Mouse (Mus musculus) heart, adult 2 months (tissue): ENCODE data around the gene Cntn6. TPM values are rescaled to one million over a fixed set of nuclear protein-coding genes. Genes with fewer than 3 reads are reported as not detected.

Experiments
- DNase-seq, 2 experiments: peaks; one replicate each; pipeline ENCODE4 v3.0.0; 2021
- H3K27ac ChIP-seq: fragments of 200-600 bp; 2 replicates; pipeline ENCODE4 v1.8.1; 2022
- H3K27me3 ChIP-seq: fragments of 200-500 bp; 2 replicates; pipeline ENCODE4 v1.6.1; 2012; ENCODE audit warnings: mild to moderate bottlenecking, low read length, inconsistent platforms, mixed read lengths; ENCODE audit not compliant: control insufficient read depth, insufficient read depth
- H3K36me3 ChIP-seq: fragments of 200-500 bp; 2 replicates; pipeline ENCODE4 v1.6.1; 2012; ENCODE audit warnings: low read length, inconsistent platforms; ENCODE audit not compliant: control insufficient read depth, insufficient read depth
- H3K4me1 ChIP-seq: fragments of 200-500 bp; 2 replicates; pipeline ENCODE4 v1.6.1; 2011; ENCODE audit warnings: low read length; ENCODE audit not compliant: control insufficient read depth, insufficient read depth
- H3K4me3 ChIP-seq: fragments of 200-600 bp; 2 replicates; pipeline ENCODE4 v1.8.1; 2022
- H3K79me2 ChIP-seq: fragments of 200-500 bp; replicated peaks from 2 replicates; pipeline ENCODE4 v1.6.1; 2012; ENCODE audit warnings: mild to moderate bottlenecking, inconsistent platforms, low read length, moderate library complexity, mixed read lengths; ENCODE audit not compliant: control insufficient read depth, insufficient read depth
- H3K9ac ChIP-seq: fragments of 200-500 bp; 2 replicates; pipeline ENCODE4 v1.6.1; 2012; ENCODE audit warnings: low read depth, mild to moderate bottlenecking, control low read depth, inconsistent platforms, low read length, mixed read lengths
- CTCF ChIP-seq: fragments of 200-600 bp; IDR thresholded peaks from 2 replicates; pipeline ENCODE4 v1.8.1; 2022; ENCODE audit warnings: antibody characterized with exemption, mild to moderate bottlenecking, moderate library complexity
- EP300 ChIP-seq: fragments of 200-500 bp; IDR thresholded peaks from 2 replicates; pipeline ENCODE4 v1.6.1; 2011; ENCODE audit warnings: low read depth, low read length, control low read depth; ENCODE audit not compliant: insufficient read depth
- POLR2A ChIP-seq: fragments of 200-500 bp; IDR thresholded peaks from 2 replicates; pipeline ENCODE4 v1.6.1; 2011; ENCODE audit warnings: mild to moderate bottlenecking, low read depth, low read length, control low read depth; ENCODE audit not compliant: insufficient read depth
- WGBS: fragments of 180-500 bp; shearing (Covaris S2); methylation state at CpG from one replicate; pipeline ENCODE4 v1.1.7; 2018; 5-methylcytosine and 5-hydroxymethylcytosine counted together
- intact Hi-C: fragments of 180-260 bp; cut with DNase I; formaldehyde crosslinking; loops from one replicate; pipeline ENCODE4 v1.15.1; 2025
- polyA plus RNA-seq: library from polyadenylated mRNA; depleted of rRNA; stranded (reverse); fragments of >200 nt; gene quantifications from 2 replicates; pipeline ENCODE4 v1.2.3, GENCODE M21; 2012
- total RNA-seq, 2 experiments: library from RNA; stranded (reverse); gene quantifications; 2 replicates each; pipeline ENCODE4 v1.2.3; 2021

Gene Cntn6
- total and polyA plus RNA-seq, 3 experiments: not detected

- H3K9ac ChIP-seq: no peak overlapping the region
- intact Hi-C loops: no loop called here
- no peak for TF ChIP-seq EP300
- no peak for TF ChIP-seq CTCF
- TF ChIP-seq POLR2A: no peak
- no peaks in the 10 kb centered on the region for H3K79me2 ChIP-seq
- no peaks in the 10 kb centered on the region for H3K27me3 ChIP-seq
- H3K27ac ChIP-seq: no peak overlapping the region
- H3K4me3 ChIP-seq: no peak overlapping the region
- DNase-seq: no peak
- H3K36me3 ChIP-seq: no peaks in the 10 kb centered on the region
- no peaks in the 10 kb centered on the region for H3K4me1 ChIP-seq
- 75% methylated on average over 1 of the region's 1 CpGs for WGBS
Observed at GRCm38 (mm10) chr6:104563993-104564392, 71.4 kb downstream of the Cntn6 start.

- intact Hi-C loops: no loop called here
Observed at GRCm38 (mm10) chr6:104569564-104569963, 77.0 kb downstream of the Cntn6 start.

GRCm38 (mm10) chr6:104588028-104588427 lies 95.4 kb downstream of the Cntn6 start:
- 40% methylated on average over 3 of the region's 3 CpGs for WGBS
- Histone ChIP-seq H3K27ac (no peak overlapping the region), H3K36me3 (no peaks in the 10 kb centered on the region), H3K4me1 (no peaks in the 10 kb centered on the region), H3K27me3 (no peaks in the 10 kb centered on the region), H3K4me3 (no peak overlapping the region), H3K79me2 (no peaks in the 10 kb centered on the region), H3K9ac (no peak overlapping the region)
- no peak for DNase-seq
- intact Hi-C loops: no loop called here
- no peak for TF ChIP-seq EP300
- TF ChIP-seq CTCF: no peak
- TF ChIP-seq POLR2A: no peak

More at GRCm38 (mm10) chr6:104569564-104569963, 77.0 kb downstream of the Cntn6 start:
- no peaks in the 10 kb centered on the region for H3K36me3 ChIP-seq
- no peaks in the 10 kb centered on the region for H3K79me2 ChIP-seq
- H3K9ac ChIP-seq: no peak overlapping the region
- H3K27me3 ChIP-seq: no peaks in the 10 kb centered on the region
- H3K27ac ChIP-seq: no peak overlapping the region
- no peaks in the 10 kb centered on the region for H3K4me1 ChIP-seq
- no peak overlapping the region for H3K4me3 ChIP-seq
- DNase-seq: no peak
- TF ChIP-seq EP300: no peak
- no peak for TF ChIP-seq POLR2A
- TF ChIP-seq CTCF: no peak

DNA sequence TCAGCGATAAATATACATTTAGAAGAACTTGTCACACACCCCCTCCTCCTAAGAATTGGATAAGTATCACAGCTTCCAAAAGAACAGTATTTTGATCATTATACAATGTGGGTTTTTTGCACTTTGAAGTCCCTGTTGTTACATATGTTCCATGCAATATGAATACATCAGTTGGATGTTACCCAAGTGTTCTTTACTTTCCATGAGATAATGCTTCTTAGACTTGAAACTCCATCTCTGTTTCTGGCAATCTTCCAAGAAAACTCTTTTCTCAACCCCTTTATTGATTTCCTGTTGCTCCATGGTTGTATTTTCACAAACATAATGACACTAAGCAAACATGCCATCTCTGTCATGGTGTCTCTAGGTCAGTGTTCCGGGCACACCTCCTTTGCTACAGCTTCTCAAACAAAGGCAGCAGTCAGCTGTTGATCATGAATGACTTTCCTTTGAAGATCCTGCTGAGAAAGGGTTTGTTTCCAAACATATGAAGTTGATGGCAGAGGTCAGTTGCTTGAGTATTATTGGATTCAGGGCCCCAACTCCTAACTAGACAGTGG lies 108.3 kb downstream of the Cntn6 start:
- no peak overlapping the region for H3K27ac ChIP-seq
- no peak for DNase-seq
- H3K4me3 ChIP-seq: no peak overlapping the region
- no peak overlapping the region for H3K9ac ChIP-seq
- H3K36me3 ChIP-seq: no peaks in the 10 kb centered on the region
- intact Hi-C loops: no loop called here
- H3K27me3 ChIP-seq: no peaks in the 10 kb centered on the region
- TF ChIP-seq EP300: no peak
- H3K4me1 ChIP-seq: no peaks in the 10 kb centered on the region
- WGBS: 56% methylated on average over 2 of the region's 2 CpGs
- no peaks in the 10 kb centered on the region for H3K79me2 ChIP-seq

DNA sequence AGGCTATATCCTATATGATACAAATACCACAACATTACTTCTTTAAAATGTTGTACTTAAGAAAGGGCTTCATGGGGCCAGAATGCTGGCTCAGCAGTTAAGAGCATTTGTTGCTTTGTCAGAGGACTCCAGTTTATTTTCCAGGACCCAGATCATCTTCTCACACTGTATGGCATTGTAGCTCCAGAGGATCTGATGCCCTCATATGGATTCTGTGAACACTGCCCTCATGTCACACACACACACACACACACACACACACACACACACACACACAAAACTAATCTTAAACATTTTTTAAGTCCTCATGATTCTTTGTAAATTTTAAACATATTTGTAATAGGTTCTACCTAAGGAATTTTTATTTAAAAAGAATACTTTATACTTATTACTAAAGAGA lies 110.3 kb downstream of the Cntn6 start:
- Histone ChIP-seq H3K9ac (no peak overlapping the region), H3K27me3 (no peaks in the 10 kb centered on the region), H3K4me1 (no peaks in the 10 kb centered on the region), H3K36me3 (no peaks in the 10 kb centered on the region), H3K27ac (no peak overlapping the region), H3K4me3 (no peak overlapping the region), H3K79me2 (no peaks in the 10 kb centered on the region)
- DNase-seq: no peak
- TF ChIP-seq POLR2A (no peak), CTCF (no peak), EP300 (no peak)
- intact Hi-C loops: no loop called here

GRCm38 (mm10) chr6:104603371-104603770 lies 110.8 kb downstream of the Cntn6 start:
- TF ChIP-seq CTCF (no peak), EP300 (no peak), POLR2A (no peak)
- 59% methylated on average over 4 of the region's 4 CpGs for WGBS
- H3K27ac ChIP-seq: no peak overlapping the region
- H3K36me3 ChIP-seq: no peaks in the 10 kb centered on the region
- no peak overlapping the region for H3K4me3 ChIP-seq
- no peaks in the 10 kb centered on the region for H3K4me1 ChIP-seq
- H3K9ac ChIP-seq: no peak overlapping the region
- no peaks in the 10 kb centered on the region for H3K27me3 ChIP-seq
- intact Hi-C loops: no loop called here
- DNase-seq: no peak
- H3K79me2 ChIP-seq: no peaks in the 10 kb centered on the region

- intact Hi-C loops: no loop called here
- H3K4me1 ChIP-seq: no peaks in the 10 kb centered on the region
- H3K79me2 ChIP-seq: no peaks in the 10 kb centered on the region
- TF ChIP-seq EP300 (no peak), POLR2A (no peak), CTCF (no peak)
- H3K9ac ChIP-seq: no peak overlapping the region
- no peak overlapping the region for H3K4me3 ChIP-seq
- H3K27ac ChIP-seq: no peak overlapping the region
- H3K36me3 ChIP-seq: no peaks in the 10 kb centered on the region
- no peaks in the 10 kb centered on the region for H3K27me3 ChIP-seq
- DNase-seq: no peak
- 41% methylated on average over 3 of the region's 3 CpGs for WGBS
Observed at GRCm38 (mm10) chr6:104605214-104605613, 112.6 kb downstream of the Cntn6 start.
